Mouse (Mus musculus): ENCODE measurements around the gene Rab42. TPM values are rescaled to one million over a fixed set of nuclear protein-coding genes. Genes with fewer than 3 reads are reported as not detected.
"Not testable (repeated sequence)": the region's sequence is repeated elsewhere in the genome, so short reads cannot be mapped to it uniquely, and the experiment has no call there.

The Rab42 gene
- polyA plus RNA-seq, 1 experiment from 2014 or later = 4.1 TPM

- Histone ChIP-seq H3K9me3 (ENCODE audit: low read length) (peaks cover 4% of the 10 kb centered on the region; the same call in 1 of the 2 replicates), H3K27ac (ENCODE audit: low read length) (no peak overlapping the region), H3K4me2 (replicated peaks; ENCODE audit: low read depth, low read length) (no peak overlapping the region), H3K9ac (replicated peaks; ENCODE audit: low read length) (no peak overlapping the region), H3K36me3 (ENCODE audit: insufficient read depth, low read length) (peaks cover 31% of the 10 kb centered on the region), H3K4me1 (ENCODE audit: insufficient read depth, low read length) (no peaks in the 10 kb centered on the region), H3K27me3 (ENCODE audit: insufficient read depth, low read length) (no peaks in the 10 kb centered on the region), H3K4me3 (ENCODE audit: low read length) (no peak overlapping the region)
- no peak for ATAC-seq (ENCODE audit: low FRiP score, low TSS enrichment)
- WGBS = 75% methylated on average over 4 of the region's 4 CpGs
Observed at GRCm38 (mm10) chr4:132291056-132291455, 12.1 kb downstream of the Rab42 start.

GRCm38 (mm10) chr4:132288840-132289239 is 14.3 kb downstream of the Rab42 start:
- not testable (repeated sequence) for H3K27ac ChIP-seq (ENCODE audit: low read length); H3K4me3 ChIP-seq (ENCODE audit: low read length); H3K4me2 ChIP-seq (replicated peaks; ENCODE audit: low read depth, low read length); H3K4me1 ChIP-seq (ENCODE audit: insufficient read depth, low read length); H3K9me3 ChIP-seq (ENCODE audit: low read length); H3K27me3 ChIP-seq (ENCODE audit: insufficient read depth, low read length); H3K9ac ChIP-seq (replicated peaks; ENCODE audit: low read length); ATAC-seq (ENCODE audit: low FRiP score, low TSS enrichment)
- peaks cover 42% of the 10 kb centered on the region for H3K36me3 ChIP-seq (ENCODE audit: insufficient read depth, low read length)
- WGBS = 96% methylated on average over 1 of the region's 5 CpGs

- Histone ChIP-seq H3K4me1 (ENCODE audit: insufficient read depth, low read length) (peaks cover 18% of the 10 kb centered on the region), H3K27me3 (ENCODE audit: insufficient read depth, low read length) (no peaks in the 10 kb centered on the region), H3K4me3 (ENCODE audit: low read length) (no peak overlapping the region), H3K4me2 (replicated peaks; ENCODE audit: low read depth, low read length) (no peak overlapping the region), H3K36me3 (ENCODE audit: insufficient read depth, low read length) (no peaks in the 10 kb centered on the region), H3K9me3 (ENCODE audit: low read length) (no peaks in the 10 kb centered on the region), H3K27ac (ENCODE audit: low read length) (no peak overlapping the region), H3K9ac (replicated peaks; ENCODE audit: low read length) (0 out of 2 replicates have a peak overlapping the region, but pooled peaks have one; percentile 5)
- ATAC-seq (ENCODE audit: low FRiP score, low TSS enrichment) = no peak
- WGBS = 89% methylated on average over 3 of the region's 3 CpGs
Observed at GRCm38 (mm10) chr4:132275949-132276348, 27.2 kb downstream of the Rab42 start.

GRCm38 (mm10) chr4:132274156-132274862 is 28.9 kb downstream of the Rab42 start, which contains the start of gene Taf12:
TSS of gene Taf12 (plus strand) at chr4:132274375.
- peak; percentile 87 for ATAC-seq (ENCODE audit: low FRiP score, low TSS enrichment)
- 0% methylated on average over 48 of the region's 48 CpGs for WGBS
- no peaks in the 10 kb centered on the region for H3K27me3 ChIP-seq (ENCODE audit: insufficient read depth, low read length)
- peak within 1 kb of the TSS; percentile 70 for H3K4me3 ChIP-seq (ENCODE audit: low read length)
- H3K27ac ChIP-seq (ENCODE audit: low read length) = peak within 1 kb of the TSS; percentile 86
- no peaks in the 10 kb centered on the region for H3K9me3 ChIP-seq (ENCODE audit: low read length)
- H3K9ac ChIP-seq (replicated peaks; ENCODE audit: low read length) = peak within 1 kb of the TSS; percentile 84
- peaks cover 22% of the 10 kb centered on the region for H3K4me1 ChIP-seq (ENCODE audit: insufficient read depth, low read length)
- no peaks in the 10 kb centered on the region for H3K36me3 ChIP-seq (ENCODE audit: insufficient read depth, low read length)
- peak within 1 kb of the TSS; percentile 82 for H3K4me2 ChIP-seq (replicated peaks; ENCODE audit: low read depth, low read length)

- Histone ChIP-seq H3K27me3 (ENCODE audit: insufficient read depth, low read length) (no peaks in the 10 kb centered on the region), H3K36me3 (ENCODE audit: insufficient read depth, low read length) (no peaks in the 10 kb centered on the region), H3K4me3 (ENCODE audit: low read length) (peak overlapping the region; percentile 70), H3K4me2 (replicated peaks; ENCODE audit: low read depth, low read length) (peak overlapping the region; percentile 82), H3K27ac (ENCODE audit: low read length) (no peak overlapping the region), H3K9ac (replicated peaks; ENCODE audit: low read length) (peak overlapping the region; percentile 84), H3K4me1 (ENCODE audit: insufficient read depth, low read length) (peaks cover 22% of the 10 kb centered on the region), H3K9me3 (ENCODE audit: low read length) (no peaks in the 10 kb centered on the region)
- 60% methylated on average over 2 of the region's 2 CpGs for WGBS
- no peak for ATAC-seq (ENCODE audit: low FRiP score, low TSS enrichment)
Observed at GRCm38 (mm10) chr4:132273166-132273565, 30.0 kb downstream of the Rab42 start.

- H3K27ac ChIP-seq (ENCODE audit: low read length) = peak overlapping the region; percentile 98
- under 1% methylated on average over 35 of the region's 35 CpGs for WGBS
- H3K9me3 ChIP-seq (ENCODE audit: low read length) = no peaks in the 10 kb centered on the region
- no peaks in the 10 kb centered on the region for H3K36me3 ChIP-seq (ENCODE audit: insufficient read depth, low read length)
- peak overlapping the region; percentile 74 for H3K9ac ChIP-seq (replicated peaks; ENCODE audit: low read length)
- H3K4me2 ChIP-seq (replicated peaks; ENCODE audit: low read depth, low read length) = peak overlapping the region; percentile 65
- ATAC-seq (ENCODE audit: low FRiP score, low TSS enrichment) = peak; percentile 75
- peaks cover 11% of the 10 kb centered on the region for H3K4me1 ChIP-seq (ENCODE audit: insufficient read depth, low read length)
- H3K27me3 ChIP-seq (ENCODE audit: insufficient read depth, low read length) = no peaks in the 10 kb centered on the region
- H3K4me3 ChIP-seq (ENCODE audit: low read length) = peak overlapping the region; percentile 35
Observed at GRCm38 (mm10) chr4:132269740-132270560, 33.2 kb downstream of the Rab42 start.

- H3K9ac ChIP-seq (replicated peaks; ENCODE audit: low read length) = no peak overlapping the region
- WGBS = 8% methylated on average over 6 of the region's 6 CpGs
- no peak for ATAC-seq (ENCODE audit: low FRiP score, low TSS enrichment)
Observed at GRCm38 (mm10) chr4:132268871-132269739, 34.1 kb downstream of the Rab42 start.

GRCm38 (mm10) chr4:132266835-132267349 is 36.3 kb downstream of the Rab42 start:
- no peak overlapping the region for H3K27ac ChIP-seq (ENCODE audit: low read length)
- 91% methylated on average over 3 of the region's 3 CpGs for WGBS
- no peaks in the 10 kb centered on the region for H3K9me3 ChIP-seq (ENCODE audit: low read length)
- H3K36me3 ChIP-seq (ENCODE audit: insufficient read depth, low read length) = no peaks in the 10 kb centered on the region
- H3K4me3 ChIP-seq (ENCODE audit: low read length) = no peak overlapping the region
- H3K4me2 ChIP-seq (replicated peaks; ENCODE audit: low read depth, low read length) = no peak overlapping the region
- no peak for ATAC-seq (ENCODE audit: low FRiP score, low TSS enrichment)
- H3K27me3 ChIP-seq (ENCODE audit: insufficient read depth, low read length) = no peaks in the 10 kb centered on the region
- H3K9ac ChIP-seq (replicated peaks; ENCODE audit: low read length) = no peak overlapping the region
- H3K4me1 ChIP-seq (ENCODE audit: insufficient read depth, low read length) = peaks cover 8% of the 10 kb centered on the region

More at GRCm38 (mm10) chr4:132268871-132269739, 34.1 kb downstream of the Rab42 start:
- Histone ChIP-seq H3K4me2 (replicated peaks; ENCODE audit: low read depth, low read length) (no peak overlapping the region), H3K27ac (ENCODE audit: low read length) (peak overlapping the region; percentile 76), H3K4me3 (ENCODE audit: low read length) (no peak overlapping the region), H3K36me3 (ENCODE audit: insufficient read depth, low read length) (no peaks in the 10 kb centered on the region), H3K27me3 (ENCODE audit: insufficient read depth, low read length) (no peaks in the 10 kb centered on the region), H3K9me3 (ENCODE audit: low read length) (no peaks in the 10 kb centered on the region), H3K4me1 (ENCODE audit: insufficient read depth, low read length) (peaks cover 11% of the 10 kb centered on the region)

GRCm38 (mm10) chr4:132263313-132263712 is 39.9 kb downstream of the Rab42 start:
- Histone ChIP-seq H3K4me1 (ENCODE audit: insufficient read depth, low read length) (peaks cover 20% of the 10 kb centered on the region), H3K9ac (replicated peaks; ENCODE audit: low read length) (no peak overlapping the region), H3K36me3 (ENCODE audit: insufficient read depth, low read length) (no peaks in the 10 kb centered on the region), H3K9me3 (ENCODE audit: low read length) (no peaks in the 10 kb centered on the region), H3K4me2 (replicated peaks; ENCODE audit: low read depth, low read length) (no peak overlapping the region), H3K4me3 (ENCODE audit: low read length) (no peak overlapping the region), H3K27ac (ENCODE audit: low read length) (no peak overlapping the region), H3K27me3 (ENCODE audit: insufficient read depth, low read length) (no peaks in the 10 kb centered on the region)
- WGBS = 94% methylated on average over 7 of the region's 7 CpGs
- no peak for ATAC-seq (ENCODE audit: low FRiP score, low TSS enrichment)
